Mouse (Mus musculus): ENCODE results near the gene Pih1h3b. TPM values are rescaled to one million over a fixed set of nuclear protein-coding genes. Genes with fewer than 3 reads are reported as not detected.

Pih1h3b gene
- not detected for polyA plus RNA-seq (2014; fragmentation: Illumina TruSeq; extraction: RNeasy Lipid Tissue Mini Kit (QIAGEN cat#74804); ENCODE audit: low read depth, low replicate concordance)

DNA sequence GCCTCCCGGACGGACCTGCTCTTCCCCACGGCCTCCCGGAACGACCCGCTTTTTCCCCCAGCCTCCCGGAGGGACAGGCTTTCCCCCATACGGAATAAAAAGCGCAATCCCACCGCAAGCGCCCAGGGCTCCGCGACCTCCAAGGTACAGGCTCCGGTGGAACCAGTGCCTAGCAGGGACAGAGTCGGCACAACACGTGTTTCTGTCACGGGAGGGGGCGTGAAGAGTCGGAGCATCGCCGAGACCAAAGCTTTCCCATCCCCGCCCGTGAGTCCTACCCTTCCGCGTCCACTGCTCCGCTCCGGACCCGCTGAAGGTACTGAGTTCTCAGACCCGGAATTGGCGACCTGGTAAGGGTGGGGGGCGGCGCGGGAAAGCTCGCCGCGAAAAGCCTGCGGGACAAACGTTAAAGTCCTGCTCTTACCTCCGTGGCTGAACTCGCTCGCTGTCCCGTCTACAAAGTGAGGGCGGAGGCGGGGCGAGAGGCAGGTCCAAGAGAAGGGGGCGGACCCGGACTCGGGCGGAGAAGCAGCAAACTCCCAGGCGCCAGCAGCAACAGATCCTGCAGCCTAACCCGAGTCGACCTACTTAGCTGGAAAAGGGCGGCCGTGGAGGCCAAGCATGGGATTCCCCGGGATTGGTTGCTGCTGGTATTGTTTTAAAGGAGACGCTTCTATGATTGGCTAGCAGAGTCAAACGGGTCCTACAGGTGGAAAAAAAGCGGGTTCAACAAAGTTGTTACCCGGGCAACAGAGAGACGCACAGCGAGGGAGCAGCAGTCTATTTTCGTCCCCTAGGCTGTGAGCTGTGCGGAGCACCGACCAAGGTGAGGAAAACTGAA is at the start of gene Pih1h3b, which contains the start of gene Nup62cl:
Gene Pih1h3b (plus strand): TSS at position 745 of the 841 bp plus-strand sequence.
Gene Nup62cl (minus strand): TSS at position 578 of the 841 bp plus-strand sequence.

Other genes starting within 250 kb of the Pih1h3b start
- 28.3 TPM for gene Morc4, start 191.2 kb upstream of the Pih1h3b start, polyA plus RNA-seq (2014; fragmentation: Illumina TruSeq; extraction: RNeasy Lipid Tissue Mini Kit (QIAGEN cat#74804); ENCODE audit: low read depth, low replicate concordance)
- 13.4 TPM for gene Rbm41, start 64.3 kb upstream of the Pih1h3b start, polyA plus RNA-seq (2014; fragmentation: Illumina TruSeq; extraction: RNeasy Lipid Tissue Mini Kit (QIAGEN cat#74804); ENCODE audit: low read depth, low replicate concordance)
- 13.5 TPM for gene Nup62cl, start 167 bp upstream of the Pih1h3b start, polyA plus RNA-seq (2014; fragmentation: Illumina TruSeq; extraction: RNeasy Lipid Tissue Mini Kit (QIAGEN cat#74804); ENCODE audit: low read depth, low replicate concordance)

All from kidney, adult 10 weeks (tissue).